Mouse (Mus musculus) layer of hippocampus, postnatal 10 days (tissue): ENCODE data around the gene Adamtsl1. TPM values are rescaled to one million over a fixed set of nuclear protein-coding genes. Genes with fewer than 3 reads are reported as not detected.

Experiments used
- DNase-seq, 2 experiments: peaks; one replicate each; pipeline ENCODE4 v3.0.0; 2021; ENCODE audit warnings: low spot score in 2 of 2
- total RNA-seq, 2 experiments: library from RNA; stranded (reverse); gene quantifications; 2 replicates each; pipeline ENCODE4 v1.2.3; 2021

The Adamtsl1 gene
- total RNA-seq, 2 experiments from 2014 or later: 11.4 to 11.5 TPM

GRCm38 (mm10) chr4:85790226-85790625 is 276.3 kb downstream of the Adamtsl1 start:
- DNase-seq: no peak

DNA sequence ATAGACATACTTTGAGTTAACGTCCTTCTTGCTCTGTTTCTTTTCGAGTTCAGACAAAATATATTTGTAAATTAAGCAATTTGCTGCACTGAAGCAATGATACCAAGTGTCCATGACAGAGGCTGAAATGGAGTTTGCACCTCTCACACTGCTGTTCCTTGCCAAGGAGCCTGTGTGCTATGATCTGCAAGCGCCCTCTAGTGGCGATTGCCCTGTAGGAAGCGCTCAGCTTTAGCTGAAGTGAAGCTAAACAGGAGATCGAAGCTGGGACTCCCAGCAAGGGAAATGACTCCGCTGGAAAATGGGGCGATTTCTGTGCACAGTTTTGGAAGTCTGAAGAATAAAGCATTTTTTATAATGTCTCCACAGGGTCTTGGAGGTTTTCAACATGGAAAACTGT is 287.8 kb downstream of the Adamtsl1 start:
- peak; percentile 74 to 81 for DNase-seq

DNA sequence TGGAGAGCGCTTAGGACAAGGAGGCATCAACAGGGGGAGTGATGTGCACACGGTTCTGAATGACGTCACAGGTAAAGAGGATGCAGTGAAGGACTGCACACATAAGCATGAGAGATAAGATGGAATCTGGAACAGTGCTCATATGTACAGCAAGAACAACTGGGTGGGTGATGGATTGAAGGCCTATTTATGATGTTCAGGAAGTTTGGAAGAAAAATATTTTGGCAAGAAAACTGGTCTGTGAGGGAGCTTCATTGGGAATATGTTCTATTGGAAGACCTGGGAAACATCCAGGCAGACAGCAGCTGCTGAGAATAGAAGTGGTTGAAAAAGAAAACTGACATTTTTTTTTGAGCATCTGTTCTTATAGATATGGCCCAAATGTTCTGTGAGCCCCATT is 300.4 kb downstream of the Adamtsl1 start:
- no peak for DNase-seq

GRCm38 (mm10) chr4:85818504-85818903 is 304.5 kb downstream of the Adamtsl1 start:
- DNase-seq: no peak

DNA sequence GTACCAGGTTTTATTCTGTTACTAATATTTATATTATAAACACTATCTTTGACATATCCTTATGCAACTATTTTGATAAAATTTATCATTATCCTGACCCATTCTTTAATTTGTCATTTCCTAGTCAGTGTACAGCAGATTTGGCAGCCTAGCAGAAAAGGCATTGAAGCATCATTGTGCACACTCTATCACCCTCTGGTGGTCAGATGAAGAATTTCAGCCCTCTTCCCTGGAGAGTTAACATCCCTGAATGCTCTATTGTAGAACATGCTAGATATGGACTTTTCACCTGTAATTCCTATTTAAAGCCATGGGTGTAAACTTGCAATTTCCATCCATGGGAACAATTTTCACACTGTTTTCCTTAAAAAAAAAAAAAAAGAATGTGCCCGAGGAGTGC is 305.2 kb downstream of the Adamtsl1 start:
- peak; percentile 61 for DNase-seq

- DNase-seq: no peak
Observed at GRCm38 (mm10) chr4:85819921-85820320, 305.9 kb downstream of the Adamtsl1 start.

- DNase-seq: no peak
Observed at GRCm38 (mm10) chr4:85823952-85824704, 310.2 kb downstream of the Adamtsl1 start.

- no peak for DNase-seq
Observed at GRCm38 (mm10) chr4:85824705-85825085, 310.7 kb downstream of the Adamtsl1 start.

- DNase-seq: no peak
Observed at GRCm38 (mm10) chr4:85837058-85837457, 323.1 kb downstream of the Adamtsl1 start.

GRCm38 (mm10) chr4:85837532-85837965 is 323.6 kb downstream of the Adamtsl1 start:
- peak in 1 of 2 experiments; percentile 14 for DNase-seq

DNA sequence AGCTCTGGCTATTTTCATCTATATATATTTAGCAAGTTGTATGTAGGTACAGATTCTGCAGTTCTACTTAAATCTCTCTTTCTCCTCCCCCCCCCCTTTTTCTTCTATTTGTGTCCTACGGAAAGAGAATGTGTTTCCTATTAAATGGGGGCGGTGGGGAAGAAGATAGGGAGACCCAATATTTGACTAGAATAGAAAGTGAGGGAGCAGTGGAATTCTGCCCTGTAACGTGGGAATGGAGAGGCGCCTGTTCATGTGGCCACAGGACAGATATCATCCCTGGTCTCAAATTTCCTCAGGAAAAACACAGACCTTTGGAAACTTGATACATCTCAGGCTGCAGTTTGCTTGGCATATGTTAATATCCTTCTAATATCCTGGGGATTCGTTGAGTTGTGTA is 324.1 kb downstream of the Adamtsl1 start:
- DNase-seq: no peak

DNA sequence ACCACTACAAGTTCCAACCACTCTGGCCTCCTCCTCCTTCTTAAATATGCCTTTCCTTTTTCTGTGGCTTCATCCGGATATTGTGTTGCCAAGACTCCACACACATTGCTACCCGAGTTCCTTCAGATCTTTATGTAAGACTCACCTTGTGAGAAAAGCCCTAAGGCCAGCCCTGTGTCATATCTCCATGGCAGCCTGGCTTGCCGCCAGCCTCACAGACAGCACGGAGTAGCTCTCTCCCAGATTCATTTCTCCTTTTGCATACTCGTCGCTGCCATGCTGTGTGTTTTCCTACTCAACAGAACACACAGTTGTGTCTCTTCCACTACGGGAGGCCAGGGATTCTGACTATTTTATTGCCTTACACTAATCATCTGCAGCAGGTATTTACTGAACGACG is 328.1 kb downstream of the Adamtsl1 start:
- peak; percentile 18 to 43 for DNase-seq

DNA sequence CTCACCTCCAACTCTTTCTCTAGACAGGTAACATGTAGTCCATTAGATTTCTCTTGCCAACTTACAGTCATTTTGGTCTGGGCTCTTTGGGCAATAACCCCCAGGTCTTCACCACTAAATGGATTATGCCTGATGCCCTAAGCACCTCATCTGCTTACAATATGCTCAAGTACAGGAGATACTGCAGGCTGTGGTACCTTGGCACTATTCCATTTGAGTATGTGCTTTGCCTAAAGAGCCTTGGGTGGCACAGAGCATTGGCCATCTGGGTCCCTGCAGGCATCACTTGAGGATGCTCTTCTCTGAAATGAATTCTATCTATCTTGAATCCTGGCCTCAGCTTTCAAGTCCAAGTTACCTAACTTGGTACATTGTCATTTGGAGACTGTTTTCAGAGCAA is 330.4 kb downstream of the Adamtsl1 start:
- no peak for DNase-seq

GRCm38 (mm10) chr4:85845931-85846330 is 332.0 kb downstream of the Adamtsl1 start:
- no peak for DNase-seq

DNA sequence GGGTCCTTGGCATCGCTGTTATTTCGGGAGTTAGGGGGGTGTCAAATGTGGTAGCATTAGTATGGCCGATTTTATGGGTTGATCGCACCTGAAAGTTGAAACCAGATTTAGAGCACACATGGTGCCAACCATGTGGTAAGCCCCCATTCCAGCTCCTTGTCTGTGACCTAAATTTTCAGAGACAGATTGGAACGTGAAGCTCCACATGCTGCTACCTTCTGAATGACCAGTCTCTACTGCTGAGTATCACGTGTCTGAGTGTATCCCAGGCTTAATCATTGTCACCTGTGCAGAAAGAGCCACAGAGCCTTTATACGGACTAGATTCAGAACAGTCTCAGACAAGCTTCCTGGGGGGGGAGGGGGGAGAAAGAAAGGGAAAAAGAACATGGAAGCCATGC is 339.4 kb downstream of the Adamtsl1 start:
- DNase-seq: no peak

GRCm38 (mm10) chr4:85854507-85854906 is 340.5 kb downstream of the Adamtsl1 start:
- DNase-seq: no peak

GRCm38 (mm10) chr4:85879376-85879775 is 365.4 kb downstream of the Adamtsl1 start:
- no peak for DNase-seq

DNA sequence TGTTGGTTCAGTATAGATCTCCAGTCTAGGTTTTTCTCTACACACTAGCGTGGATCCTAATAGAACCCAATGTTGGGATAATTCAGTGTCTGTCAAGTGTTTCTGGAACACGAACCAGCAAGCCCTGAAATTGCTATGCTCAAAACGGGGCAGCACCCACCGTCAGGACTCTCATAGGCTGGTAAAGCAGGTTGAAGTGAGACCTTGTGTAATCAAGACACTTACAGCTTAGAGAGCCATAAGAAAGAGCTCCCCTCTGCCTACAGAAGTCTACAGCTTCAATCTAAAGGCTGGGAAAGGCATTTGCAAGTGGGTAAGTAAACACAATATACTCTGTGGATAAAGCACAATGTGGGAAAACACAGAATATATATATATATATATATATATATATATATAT is 367.3 kb downstream of the Adamtsl1 start:
- no peak for DNase-seq

DNA sequence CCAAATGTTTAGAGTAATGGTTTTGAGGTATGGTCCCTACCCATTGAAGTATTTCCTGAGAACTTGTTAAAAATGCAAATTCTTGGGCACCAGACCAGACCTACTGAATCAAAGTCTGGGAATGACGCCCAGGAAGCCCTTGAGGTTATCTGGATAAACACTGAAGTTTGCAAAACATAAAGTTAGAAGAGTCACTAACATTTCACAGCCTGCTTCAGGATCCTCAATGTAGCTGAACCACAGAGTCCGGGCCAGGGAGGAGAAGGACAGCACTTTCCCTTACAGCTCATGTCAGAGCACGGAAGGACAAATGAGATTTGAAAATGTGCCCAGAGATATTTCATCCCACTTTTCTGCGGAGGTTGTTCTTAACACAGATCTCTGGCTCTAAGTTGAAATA is 370.1 kb downstream of the Adamtsl1 start:
- no peak for DNase-seq

DNA sequence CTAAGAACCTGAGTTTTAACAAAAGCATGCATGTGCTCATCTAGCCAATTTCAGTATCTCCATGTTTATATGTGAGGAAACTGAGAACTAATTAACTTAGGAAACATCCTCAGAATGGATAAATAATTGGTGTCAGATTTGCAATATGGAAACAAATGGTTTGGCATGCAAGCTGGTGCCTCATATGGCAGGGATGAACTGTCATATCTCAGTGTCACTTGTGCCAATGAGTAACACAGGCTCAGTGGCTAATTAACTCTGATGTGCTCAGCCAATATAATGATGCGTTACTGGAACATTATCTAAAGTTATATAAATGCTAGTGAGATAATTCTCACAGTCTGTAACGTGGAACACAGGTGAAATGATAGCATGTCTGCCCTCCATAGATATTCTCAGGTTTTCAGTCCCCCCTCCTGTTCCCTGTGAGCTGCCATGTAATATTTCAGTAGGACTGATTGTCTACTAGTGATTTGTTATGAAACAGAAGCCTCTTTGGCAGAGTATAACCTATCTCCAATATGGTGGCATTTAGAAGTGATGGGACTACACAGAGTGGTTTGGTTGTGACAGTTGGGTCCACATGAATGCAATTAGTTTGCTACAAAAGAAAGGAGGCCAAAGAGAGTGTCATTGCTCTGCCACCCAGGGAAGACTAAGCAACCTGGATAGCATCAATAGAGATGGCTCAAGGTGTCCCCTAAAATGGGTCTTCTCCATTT is 376.1 kb downstream of the Adamtsl1 start:
- DNase-seq: peak in 1 of 2 experiments; percentile 18

DNA sequence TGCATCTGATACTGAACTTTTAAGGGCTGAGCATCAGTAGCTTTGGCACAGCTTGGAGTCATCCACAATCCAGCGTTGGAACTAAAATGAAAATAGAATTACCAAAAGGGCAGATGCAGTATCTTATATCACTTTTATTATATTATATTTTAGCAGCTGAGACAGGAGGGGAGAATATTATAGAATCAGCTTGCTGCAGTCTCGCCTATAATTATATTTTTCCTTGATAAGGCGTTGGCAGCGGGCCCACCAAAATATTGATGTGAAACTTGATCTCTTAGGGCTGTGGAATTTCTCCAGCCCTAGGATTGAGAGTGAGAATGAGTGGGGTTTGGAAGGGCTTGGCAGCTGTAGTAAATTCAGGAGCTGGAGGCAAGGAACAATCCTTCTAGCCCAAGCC is 387.3 kb downstream of the Adamtsl1 start:
- no peak for DNase-seq

GRCm38 (mm10) chr4:85904217-85904616 is 390.2 kb downstream of the Adamtsl1 start:
- no peak for DNase-seq

DNA sequence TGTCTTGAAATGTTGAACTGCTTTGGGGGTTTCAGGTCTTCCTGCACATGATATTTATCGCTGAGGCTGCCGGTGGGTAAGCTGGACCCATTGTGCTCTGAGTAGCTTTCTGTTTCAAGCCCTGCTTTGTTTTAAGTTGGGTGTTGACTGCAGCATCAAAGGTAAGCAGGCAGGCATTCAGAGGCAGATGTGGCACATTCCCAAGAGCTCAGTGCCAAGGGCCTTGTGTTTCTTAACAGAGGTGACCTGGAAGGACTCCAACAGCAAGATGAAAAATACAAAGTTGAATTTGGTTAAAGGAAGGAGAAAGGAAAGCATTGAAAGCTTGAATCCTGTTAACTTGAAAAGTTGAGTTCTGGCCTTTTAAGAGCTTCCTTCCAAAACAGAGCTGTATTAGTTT is 402.1 kb downstream of the Adamtsl1 start:
- no peak for DNase-seq
